Mouse (Mus musculus): ENCODE results near the gene Col4a2.

The Col4a2 gene

DNA sequence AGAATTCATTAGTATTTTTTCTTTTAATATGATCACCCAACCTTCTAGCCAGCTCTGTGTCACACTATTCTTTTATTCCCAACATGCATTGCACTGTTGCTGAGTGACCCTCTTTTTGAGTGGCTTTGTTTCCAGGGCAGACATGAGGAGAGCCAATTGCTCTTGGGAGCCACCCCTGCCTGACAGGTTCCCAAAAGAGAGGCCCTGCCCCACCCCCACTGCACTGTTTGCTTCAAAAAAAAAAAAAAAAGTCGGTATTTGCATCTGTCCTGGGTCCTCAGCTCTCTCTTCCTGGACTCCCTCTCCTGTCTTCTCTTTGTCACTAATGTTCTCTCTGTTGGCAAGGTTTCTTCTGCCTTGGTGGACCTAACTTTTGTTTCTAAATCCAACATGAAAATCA is 22.1 kb upstream of the Col4a2 start:
- in situ Hi-C loops (cut with MboI; ENCODE audit: unreplicated experiment in 2 of 2): no loop called here

DNA sequence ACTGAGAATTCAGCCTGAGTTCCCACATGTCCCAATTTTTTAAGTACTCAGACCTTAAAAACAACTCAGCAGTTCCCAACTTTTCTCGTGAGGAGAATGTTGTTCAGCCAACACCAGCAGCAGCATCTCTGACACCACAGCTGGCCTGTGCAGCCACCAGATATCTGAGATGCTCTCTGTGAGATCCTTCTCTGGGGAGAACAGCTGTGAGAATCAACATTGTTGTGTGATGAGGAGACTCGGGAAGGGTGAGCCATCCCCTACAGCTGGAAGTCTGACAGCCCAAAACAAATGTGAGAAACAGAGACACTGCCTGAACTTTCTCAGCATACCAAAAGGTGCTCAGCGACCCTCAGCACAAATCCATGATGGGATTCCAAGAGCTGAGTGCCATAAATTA is 20.0 kb upstream of the Col4a2 start:
- in situ Hi-C loops (cut with MboI; ENCODE audit: unreplicated experiment in 2 of 2): no loop called here

DNA sequence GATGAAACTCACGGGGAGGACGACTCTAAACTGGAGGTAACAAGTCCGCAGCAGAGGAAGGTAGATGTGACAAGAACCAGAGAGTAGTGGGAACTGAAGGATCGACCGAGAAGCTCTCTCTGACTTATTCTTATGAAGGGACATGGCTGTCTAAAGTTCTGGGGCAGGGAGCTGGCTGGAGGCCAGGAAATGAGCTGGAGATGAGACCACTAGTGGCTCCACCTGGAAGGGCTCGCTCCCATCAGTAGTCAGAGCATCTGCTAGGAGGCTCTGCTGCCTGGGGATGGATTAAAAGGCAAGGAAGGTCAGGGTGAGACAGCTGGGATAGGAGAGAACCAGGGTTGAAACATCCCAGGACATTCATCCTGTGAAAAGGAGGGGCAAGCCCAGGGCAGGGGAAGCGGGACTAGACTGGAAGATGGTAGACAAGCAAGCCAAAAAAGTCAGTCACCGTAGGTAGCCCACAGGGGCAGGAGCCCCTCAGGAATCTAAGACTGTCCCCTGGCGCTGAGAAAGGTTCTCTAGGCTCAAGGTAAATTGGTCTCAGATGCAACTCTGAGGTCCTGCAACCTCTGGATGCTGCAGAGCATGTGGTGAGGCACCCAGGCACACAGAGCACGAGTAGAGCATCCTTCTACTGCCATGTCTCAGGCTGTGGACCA is 16.2 kb upstream of the Col4a2 start:
- in situ Hi-C loops (cut with MboI; ENCODE audit: unreplicated experiment in 2 of 2): no loop called here

DNA sequence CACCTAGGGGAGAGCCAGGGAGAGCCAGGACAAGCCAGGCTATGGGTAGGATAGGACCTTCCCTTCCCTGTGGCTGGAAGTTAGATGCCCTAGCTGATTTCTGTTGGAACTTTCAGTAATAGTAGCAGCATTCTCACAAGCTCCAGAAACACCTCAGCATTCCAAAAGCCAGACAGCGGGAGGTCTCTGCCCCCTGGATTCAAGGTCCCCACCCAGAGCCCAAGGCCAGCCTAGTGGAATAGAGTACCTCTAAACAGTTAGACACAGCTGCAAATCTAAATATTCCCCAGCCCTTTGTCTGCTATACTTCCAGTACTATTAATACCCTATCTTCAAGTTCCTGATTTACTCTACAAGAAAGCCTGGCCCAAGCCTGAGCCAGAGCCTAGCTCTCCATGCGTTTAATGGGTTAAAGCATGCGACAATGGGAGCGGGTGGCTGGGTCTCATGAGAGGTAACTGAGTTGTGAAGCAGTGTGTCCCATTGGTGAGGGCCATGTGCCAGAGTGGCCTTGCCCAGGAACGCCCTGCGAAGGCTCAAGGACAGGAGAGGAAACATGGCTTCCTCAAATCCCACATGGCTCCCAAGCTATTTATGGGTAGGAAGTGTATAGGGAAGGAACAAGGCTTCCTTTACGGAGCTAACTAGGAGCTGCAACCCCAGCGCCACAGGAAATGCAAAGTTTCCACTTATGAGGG is 15.3 kb upstream of the Col4a2 start:
- in situ Hi-C loops (cut with MboI; ENCODE audit: unreplicated experiment in 2 of 2): no loop called here

DNA sequence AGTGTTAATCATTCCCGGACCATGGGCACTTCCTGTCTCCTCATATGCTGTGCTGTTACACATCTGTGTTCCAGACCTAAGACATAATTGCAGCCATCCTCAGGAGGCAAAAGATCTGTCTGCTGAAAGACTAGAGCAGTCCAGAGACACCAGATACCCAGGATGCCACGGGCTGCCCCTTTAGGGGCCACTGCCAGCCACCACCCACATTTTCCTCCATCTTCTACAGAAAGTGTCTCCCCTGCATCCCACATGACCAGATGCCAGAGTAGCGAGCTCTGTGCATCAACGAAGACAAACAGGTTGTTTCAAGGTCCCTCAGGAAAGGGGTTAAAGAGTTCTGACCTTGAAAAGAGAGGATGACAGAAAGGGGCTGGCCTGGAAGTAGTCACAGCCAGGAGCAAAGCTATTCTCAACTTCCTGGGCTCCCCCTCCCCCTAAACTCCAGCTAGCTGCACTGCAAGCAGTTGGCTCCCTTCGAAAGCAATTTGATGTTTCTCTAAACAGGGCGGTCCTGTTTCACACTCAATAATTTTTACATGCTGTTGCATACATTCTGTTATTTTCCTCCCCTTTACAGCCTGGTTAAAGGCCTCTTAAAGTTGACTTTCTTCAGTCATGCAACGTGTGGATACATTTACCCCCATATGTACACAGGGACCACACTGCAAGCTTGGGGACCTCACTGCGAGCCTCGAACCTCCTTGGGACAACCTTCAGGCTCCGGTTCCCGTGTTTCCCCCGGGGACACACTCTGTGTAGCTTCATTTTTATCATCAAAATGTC is 13.9 kb upstream of the Col4a2 start:
- in situ Hi-C loops (cut with MboI; ENCODE audit: unreplicated experiment in 2 of 2): no loop called here

DNA sequence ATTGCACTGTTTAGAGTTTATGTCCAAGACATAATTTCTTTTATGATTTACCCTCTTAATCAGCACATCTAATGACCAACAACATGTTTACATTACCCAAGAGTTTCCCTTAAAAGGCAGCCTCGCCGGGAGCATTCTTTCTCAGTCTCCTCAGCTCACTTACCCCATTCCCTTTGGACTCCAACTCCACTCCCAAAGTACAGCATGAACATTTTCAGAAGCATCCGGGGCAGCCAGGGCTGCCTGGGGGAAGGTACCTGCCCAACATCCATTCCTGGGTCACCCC is 13.3 kb upstream of the Col4a2 start:
- in situ Hi-C loops (cut with MboI; ENCODE audit: unreplicated experiment in 2 of 2): no loop called here

DNA sequence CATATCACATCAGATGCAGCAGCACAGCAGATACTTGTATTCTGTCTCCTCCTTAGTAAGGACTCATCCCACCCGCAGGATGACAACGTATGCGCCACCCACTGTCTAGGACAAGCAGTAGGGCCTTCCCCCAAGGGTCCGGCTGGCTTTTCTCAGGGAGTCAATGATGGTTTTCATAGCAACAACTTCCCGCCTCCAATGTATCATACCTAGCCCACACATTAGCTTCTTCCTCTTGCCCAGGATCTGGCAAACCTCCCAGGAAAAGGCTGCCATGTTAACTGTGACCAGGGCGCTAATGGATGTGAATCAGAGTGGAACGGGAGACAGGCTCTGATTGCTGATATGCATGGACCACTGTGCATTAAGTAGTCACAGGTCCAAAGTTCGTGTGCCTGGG is 12.2 kb upstream of the Col4a2 start:
- in situ Hi-C loops (cut with MboI; ENCODE audit: unreplicated experiment in 2 of 2): no loop called here

DNA sequence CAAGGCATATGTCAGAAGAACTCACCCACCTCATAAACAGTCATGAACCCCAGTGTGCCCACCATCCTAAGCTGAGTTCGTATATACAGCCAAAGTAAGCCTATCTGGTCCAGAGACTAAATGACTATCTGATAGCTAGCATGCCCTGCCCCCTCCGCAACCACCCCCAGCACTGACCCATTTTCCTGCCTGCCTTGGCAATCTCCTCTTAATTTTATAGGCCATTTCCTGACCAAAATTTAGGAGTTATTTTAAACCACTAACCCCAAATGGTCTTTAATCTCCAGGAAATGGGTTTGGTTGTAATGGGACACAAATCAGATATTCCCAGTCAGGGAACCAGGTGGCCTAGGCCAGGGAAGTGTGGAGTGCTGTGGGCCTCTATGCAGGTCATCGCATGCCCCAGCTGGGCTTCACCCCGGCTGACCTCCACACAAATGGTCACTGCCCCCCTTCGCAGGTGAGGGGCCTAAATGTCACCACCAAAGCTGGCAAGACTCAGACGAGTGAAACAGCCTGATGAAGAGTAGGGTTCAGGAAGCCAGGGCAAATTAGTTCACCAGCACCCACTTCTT is 8.5 kb upstream of the Col4a2 start:
- in situ Hi-C loops (cut with MboI; ENCODE audit: unreplicated experiment in 2 of 2): no loop called here

DNA sequence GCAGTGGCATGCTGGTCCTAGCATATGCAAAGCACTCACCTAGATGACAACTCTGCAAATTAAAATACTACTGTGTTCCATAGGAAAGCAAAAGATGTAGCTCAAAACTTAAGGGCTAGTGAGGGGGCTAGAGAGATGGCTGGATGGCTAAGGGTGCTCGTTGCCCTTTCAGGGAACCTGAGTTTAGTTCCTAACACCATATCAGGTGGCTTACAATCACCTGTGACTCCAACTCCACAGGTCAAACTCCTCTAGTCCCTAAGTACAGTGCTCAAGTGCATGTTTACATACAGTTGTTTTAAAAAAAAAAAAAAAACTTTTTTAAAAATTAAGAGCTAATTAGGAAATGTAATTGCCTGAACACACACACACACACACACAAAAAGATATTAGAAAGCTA is 7.1 kb upstream of the Col4a2 start:
- in situ Hi-C loops (cut with MboI; ENCODE audit: unreplicated experiment in 2 of 2): no loop called here

DNA sequence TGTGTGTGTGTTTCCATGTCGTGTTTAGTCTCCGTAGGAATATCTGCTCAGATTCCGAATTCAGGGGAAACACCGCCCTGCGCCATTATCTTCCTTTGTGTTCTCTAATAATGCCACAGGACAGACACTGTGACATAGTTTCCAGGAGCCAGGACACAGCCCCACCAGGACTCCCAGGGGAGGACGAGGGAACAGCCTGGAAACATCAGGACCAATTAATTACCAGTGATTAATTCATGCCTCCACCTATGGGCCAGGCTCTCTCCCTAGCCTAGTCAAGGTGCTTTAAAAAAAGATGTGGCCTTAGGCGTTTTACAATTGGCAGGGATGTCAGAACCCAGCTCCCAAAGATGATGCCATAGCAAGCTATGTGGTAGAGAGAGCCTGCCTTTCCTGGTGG is 5.2 kb upstream of the Col4a2 start:
- in situ Hi-C loops (cut with MboI; ENCODE audit: unreplicated experiment in 2 of 2): no loop called here

DNA sequence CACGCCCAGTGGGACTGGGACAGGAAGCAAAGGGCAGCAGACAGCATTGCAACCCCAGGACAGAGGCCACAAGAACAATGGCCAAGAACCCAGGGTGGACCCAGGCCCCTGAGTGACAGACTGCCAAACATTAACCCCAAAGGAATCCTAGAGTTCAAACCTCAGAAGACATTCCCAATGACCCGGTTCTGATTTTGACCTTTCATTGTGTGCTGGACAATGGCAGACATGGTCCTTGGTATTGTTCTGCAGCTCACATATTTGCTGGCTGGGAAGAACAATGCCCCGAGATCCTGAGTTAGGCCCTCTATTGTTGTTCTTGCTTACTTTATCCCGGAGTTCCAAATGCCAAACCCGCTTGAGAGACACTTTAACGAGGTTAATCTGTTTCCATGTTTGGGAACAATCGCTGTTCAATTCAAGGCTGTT is 4.0 kb upstream of the Col4a2 start:
- in situ Hi-C loops (cut with MboI; ENCODE audit: unreplicated experiment in 2 of 2): no loop called here

DNA sequence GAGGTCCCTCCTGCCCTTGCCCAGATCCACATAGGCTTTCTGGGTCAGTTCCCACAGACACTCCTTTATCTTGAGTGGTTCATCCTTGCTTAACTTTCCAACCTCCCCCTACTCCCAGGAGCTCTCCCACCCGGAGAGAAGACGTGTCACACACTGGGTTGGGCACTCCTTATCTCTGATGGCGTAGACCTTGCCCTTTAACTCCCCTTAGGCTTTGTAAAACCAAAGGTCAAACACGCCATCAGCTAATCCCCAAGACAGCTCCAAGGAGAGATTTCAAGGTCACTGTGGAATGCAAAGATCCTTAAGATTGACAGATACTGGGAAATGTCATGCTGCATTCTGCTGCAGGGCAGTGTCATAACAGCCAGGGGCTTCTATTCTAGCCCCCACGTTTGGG is 3.4 kb upstream of the Col4a2 start:
- in situ Hi-C loops (cut with MboI; ENCODE audit: unreplicated experiment in 2 of 2): no loop called here

DNA sequence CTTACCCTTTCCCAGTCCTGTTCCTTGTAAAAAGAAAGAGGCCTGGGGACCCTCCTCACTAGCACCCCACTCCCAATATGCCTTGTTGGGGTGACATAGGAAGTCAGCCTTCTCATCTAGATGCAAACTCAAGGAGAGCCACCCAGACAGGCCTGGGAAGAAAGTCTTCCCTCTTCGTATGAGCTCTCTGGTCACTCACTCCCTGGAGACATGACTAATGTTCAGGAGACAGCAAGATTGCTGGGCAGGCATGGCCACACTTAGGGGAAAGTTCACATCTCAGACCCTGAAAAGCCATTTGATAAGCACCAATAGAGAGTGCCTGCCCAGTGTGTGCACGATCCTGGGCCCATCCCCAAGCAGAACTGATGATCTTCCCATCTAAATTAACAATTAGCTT is 2.6 kb upstream of the Col4a2 start:
- in situ Hi-C loops (cut with MboI; ENCODE audit: unreplicated experiment in 2 of 2): no loop called here

DNA sequence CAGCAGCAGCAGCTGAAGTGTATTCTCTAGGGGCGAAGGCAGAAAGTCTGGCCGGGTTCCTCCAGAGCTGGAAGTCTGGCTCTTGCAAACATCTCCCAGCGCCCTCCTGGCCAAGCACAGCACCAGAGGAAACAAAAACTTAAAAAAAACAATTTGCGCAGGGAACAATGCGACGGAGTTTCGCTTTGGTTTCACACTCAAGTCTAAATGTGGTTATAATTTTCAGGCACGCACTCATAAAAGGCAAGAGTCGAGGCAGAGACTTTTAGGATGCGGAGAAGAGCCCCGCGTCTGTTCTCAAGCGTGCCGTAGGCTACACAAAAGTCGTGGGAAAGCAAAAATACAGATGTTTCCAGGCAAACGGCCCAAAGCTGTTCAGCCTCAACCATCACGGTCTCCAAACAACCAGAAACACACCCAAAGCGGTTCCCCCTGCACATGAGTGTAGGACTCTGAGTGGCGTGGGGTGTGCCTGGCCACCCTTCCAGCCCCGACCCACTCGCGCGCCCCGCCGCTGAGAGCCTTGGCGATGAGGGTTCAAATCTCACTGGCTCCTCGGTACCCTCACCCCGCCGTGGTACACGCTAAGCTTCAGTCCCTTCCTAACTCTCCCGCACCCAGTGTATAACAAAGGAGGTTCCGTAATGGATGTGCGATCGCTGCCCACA is 790 bp upstream of the Col4a2 start:
- in situ Hi-C loops (cut with MboI; ENCODE audit: unreplicated experiment in 2 of 2): no loop called here

DNA sequence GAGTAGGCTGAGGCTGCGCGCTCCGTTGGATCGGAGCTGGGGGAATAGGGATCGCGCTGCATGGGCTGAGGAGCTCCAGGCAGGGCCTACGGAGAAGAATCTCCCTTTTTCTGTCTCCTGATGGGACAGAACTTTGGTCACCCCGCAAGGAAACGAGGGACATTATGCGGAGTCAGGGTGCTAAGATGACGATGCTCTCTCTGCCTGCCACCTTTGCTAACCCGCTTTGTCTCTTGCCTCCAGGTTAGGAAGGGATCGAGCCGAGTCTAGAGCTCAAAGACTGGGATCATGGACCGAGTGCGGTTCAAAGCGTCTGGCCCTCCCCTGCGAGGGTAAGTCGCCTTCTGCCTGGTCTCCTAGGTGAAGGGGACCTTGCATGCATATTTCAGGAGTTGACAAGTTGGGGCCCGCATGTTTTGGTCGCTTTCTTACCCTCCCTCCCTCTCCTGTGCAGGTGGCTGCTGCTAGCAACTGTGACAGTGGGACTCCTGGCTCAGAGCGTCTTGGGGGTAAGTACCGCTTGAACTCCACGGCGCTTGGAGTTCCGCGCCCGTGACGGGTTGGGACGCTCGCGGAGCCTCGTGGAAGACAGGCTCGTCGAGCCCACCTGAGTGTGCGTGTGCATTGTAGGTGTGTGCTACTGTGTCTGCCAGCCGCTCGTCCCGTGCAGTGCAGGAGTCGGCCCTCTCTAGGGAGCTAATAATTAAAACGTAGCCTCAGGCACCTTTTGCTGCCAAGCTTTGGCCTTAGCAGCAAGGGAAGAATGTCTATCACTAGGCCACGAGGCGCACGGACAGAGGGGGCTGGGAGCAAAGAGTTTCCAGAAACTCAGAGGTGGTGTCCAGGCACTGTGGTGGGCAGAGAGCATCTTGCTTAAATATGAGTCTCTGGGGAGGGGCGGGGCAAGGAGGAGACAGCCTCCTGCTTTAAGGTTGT is 839 bp downstream of the Col4a2 start:
- in situ Hi-C loops (cut with MboI; ENCODE audit: unreplicated experiment in 2 of 2): no loop called here

DNA sequence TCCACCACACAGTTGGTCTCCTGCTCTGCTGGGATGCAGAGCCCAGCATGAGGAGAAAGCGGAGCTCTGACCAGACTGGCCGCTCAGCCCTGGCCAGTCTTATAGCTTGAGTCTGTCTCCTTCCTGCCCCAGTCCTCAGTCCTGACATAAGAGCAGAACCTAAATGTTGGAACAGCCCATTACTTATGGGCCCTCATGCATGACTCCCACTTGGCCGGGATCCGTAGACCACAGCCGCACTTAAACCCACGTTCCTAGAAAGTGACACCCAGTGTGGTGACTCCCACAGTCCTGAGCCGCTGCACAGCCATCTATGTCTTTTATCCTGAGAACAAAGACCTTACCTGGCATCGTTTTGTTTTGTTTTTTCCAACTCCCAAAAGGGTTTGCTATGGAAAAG is 2.0 kb downstream of the Col4a2 start:
- in situ Hi-C loops (cut with MboI; ENCODE audit: unreplicated experiment in 2 of 2): no loop called here

DNA sequence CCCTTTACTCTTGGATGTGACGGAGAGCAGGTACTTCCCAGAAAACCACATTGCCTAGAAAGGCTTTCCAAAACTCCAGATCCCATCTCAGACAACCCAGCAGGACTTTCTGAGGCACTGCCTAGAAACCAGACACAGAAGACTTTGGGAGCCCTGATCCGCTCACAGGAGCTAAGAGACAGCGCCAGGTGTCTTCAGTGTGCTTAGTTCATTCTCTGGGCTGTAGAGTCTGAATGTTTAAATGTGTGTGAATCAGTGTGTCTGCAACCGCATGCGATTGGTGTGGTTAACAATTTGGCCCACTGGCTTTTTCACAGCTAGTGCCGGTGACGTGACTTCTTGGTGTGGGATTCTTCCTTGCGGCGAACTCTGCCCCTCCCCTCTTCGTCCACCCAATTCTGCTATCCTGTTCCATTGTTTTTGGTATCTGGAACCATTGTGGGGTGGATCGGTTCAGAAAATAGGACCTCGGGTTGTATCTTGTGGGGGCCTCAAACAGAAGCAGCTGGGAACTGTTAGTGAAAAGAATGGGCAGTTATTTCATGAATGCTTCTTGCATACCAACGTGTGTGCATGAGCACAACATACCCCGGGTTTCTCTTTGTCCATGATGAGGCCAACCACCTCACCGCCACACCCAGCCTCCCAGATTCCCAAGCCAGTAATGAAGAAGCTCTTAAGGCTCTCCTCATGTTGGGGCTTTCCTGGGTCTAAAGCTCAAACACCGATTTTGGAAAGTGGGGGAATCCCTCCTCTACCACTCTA is 2.8 kb downstream of the Col4a2 start:
- in situ Hi-C loops (cut with MboI; ENCODE audit: unreplicated experiment in 2 of 2): no loop called here

DNA sequence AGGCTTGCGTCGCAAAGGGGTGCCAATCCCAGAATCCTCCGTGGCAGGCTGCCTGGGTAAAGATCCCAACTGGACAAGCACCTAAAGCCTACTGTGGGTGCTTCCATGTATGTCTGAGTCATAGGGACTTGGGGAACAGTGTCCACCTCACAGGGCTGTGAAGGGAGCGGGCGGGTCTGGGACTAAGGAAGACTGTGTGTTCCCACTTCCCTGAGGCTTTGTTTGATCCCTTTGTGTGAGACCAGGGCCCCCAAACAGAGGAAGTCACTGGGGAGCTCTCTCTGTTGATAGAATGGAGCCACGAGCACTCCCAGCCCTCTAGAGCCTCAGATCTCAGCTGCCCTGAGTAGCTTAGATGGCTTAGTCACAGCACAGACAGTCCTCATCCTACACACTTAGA is 3.5 kb downstream of the Col4a2 start:
- in situ Hi-C loops (cut with MboI; ENCODE audit: unreplicated experiment in 2 of 2): no loop called here

DNA sequence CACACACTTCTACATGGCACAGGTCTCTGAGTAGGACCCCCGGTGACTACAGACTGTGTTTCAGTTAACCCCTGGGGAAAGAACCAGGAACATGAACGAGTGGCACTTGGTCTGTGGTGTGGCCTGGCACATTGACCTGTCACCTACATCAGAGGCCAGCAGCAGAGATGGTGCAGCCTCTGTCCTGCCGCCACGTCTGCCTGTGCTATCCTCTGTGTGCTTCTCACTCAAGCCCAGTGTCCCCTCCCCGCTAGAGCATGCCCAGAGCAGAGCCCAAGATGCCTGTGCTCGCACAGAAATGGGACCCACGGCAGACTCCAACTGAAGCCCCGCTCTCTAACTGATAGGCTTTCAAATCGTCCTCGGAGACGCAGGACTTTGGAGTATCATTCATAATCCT is 6.8 kb downstream of the Col4a2 start:
- in situ Hi-C loops (cut with MboI; ENCODE audit: unreplicated experiment in 2 of 2): no loop called here

Data from v-Abl transformed pro-B cells (cell line).